Mouse (Mus musculus) CD4-positive, CD25-positive, alpha-beta regulatory T cell, adult 4 months (primary cell): ENCODE measurements around the gene Mbnl1. TPM values are rescaled to one million over a fixed set of nuclear protein-coding genes. Genes with fewer than 3 reads are reported as not detected.

Experiments
- ATAC-seq: one replicate; pipeline ENCODE4 v1.8.0; 2017
- polyA plus RNA-seq, 2 experiments: library from polyadenylated mRNA; unstranded; fragments of 100-300 nt; shearing (Covaris generic); gene quantifications; one replicate each; pipeline ENCODE4 v1.2.1; 2017

Gene Mbnl1
- polyA plus RNA-seq, 2 experiments from 2014 or later: 862 to 1,011 TPM

GRCm38 (mm10) chr3:60519337-60519736, 46.7 kb downstream of the Mbnl1 start:
- ATAC-seq: peak; percentile 22

- no peak for ATAC-seq
These were observed 51.5 kb downstream of the Mbnl1 start for GRCm38 (mm10) chr3:60524127-60524526.

GRCm38 (mm10) chr3:60531286-60531685, 58.7 kb downstream of the Mbnl1 start:
- no peak for ATAC-seq

GRCm38 (mm10) chr3:60531826-60532225, 59.2 kb downstream of the Mbnl1 start:
- ATAC-seq: no peak

GRCm38 (mm10) chr3:60535224-60535623, 62.6 kb downstream of the Mbnl1 start:
- ATAC-seq: peak; percentile 38

GRCm38 (mm10) chr3:60537063-60537462, 64.4 kb downstream of the Mbnl1 start:
- peak; percentile 61 for ATAC-seq

- ATAC-seq: no peak
These were observed 65.8 kb downstream of the Mbnl1 start for GRCm38 (mm10) chr3:60538214-60538971.

- no peak for ATAC-seq
These were observed 68.5 kb downstream of the Mbnl1 start for GRCm38 (mm10) chr3:60541121-60541520.

- ATAC-seq: no peak
These were observed 73.6 kb downstream of the Mbnl1 start for GRCm38 (mm10) chr3:60546196-60546595.

- no peak for ATAC-seq
These were observed 74.3 kb downstream of the Mbnl1 start for GRCm38 (mm10) chr3:60546904-60547303.

GRCm38 (mm10) chr3:60550492-60550891, 77.9 kb downstream of the Mbnl1 start:
- no peak for ATAC-seq

- ATAC-seq: no peak
These were observed 79.0 kb downstream of the Mbnl1 start for GRCm38 (mm10) chr3:60551650-60552049.

GRCm38 (mm10) chr3:60553011-60553410, 80.4 kb downstream of the Mbnl1 start:
- ATAC-seq: no peak

GRCm38 (mm10) chr3:60556596-60556995, 84.0 kb downstream of the Mbnl1 start:
- no peak for ATAC-seq

GRCm38 (mm10) chr3:60558252-60558862, 85.7 kb downstream of the Mbnl1 start:
- no peak for ATAC-seq

- peak; percentile 64 for ATAC-seq
These were observed 87.1 kb downstream of the Mbnl1 start for GRCm38 (mm10) chr3:60559762-60560161.

GRCm38 (mm10) chr3:60563529-60564243, 91.1 kb downstream of the Mbnl1 start:
- ATAC-seq: no peak

GRCm38 (mm10) chr3:60564244-60564643, 91.6 kb downstream of the Mbnl1 start:
- no peak for ATAC-seq

GRCm38 (mm10) chr3:60565204-60565603, 92.6 kb downstream of the Mbnl1 start:
- peak; percentile 33 for ATAC-seq

GRCm38 (mm10) chr3:60565950-60566349, 93.3 kb downstream of the Mbnl1 start:
- ATAC-seq: no peak

GRCm38 (mm10) chr3:60568171-60568684, 95.6 kb downstream of the Mbnl1 start:
- no peak for ATAC-seq

- no peak for ATAC-seq
These were observed 96.4 kb downstream of the Mbnl1 start for GRCm38 (mm10) chr3:60568801-60569568.

- ATAC-seq: no peak
These were observed 97.2 kb downstream of the Mbnl1 start for GRCm38 (mm10) chr3:60569781-60570180.
